Mouse (Mus musculus): ENCODE measurements around the gene Krtap5-1.
"Not testable (repeated sequence)": the region's sequence is repeated elsewhere in the genome, so short reads cannot be mapped to it uniquely, and the experiment has no call there.

Gene Krtap5-1

DNA sequence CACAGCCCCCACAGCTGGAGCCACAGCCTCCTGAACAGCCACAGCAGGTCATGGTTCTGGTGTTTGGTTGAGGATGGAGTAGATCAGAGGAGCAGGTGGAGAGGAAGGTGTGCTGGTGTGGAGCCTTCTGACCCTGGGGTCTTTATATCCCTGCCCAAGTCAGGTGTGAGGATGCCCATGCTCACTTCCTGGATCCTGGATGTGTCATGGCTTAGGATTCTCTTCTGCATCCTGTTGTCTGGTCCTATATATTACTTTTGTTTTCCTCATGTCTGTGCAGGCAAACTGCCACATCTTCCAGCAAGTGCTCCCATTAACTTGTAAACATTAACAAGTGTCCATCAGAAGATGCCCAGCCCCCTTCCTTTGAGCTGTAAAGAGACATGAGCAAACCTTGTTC lies at the start of gene Krtap5-1:
Gene Krtap5-1, minus strand, starts transcription at position 101 of the 400 bp plus-strand sequence.
- not testable (repeated sequence) for DNase-seq (ENCODE audit: low spot score)

DNA sequence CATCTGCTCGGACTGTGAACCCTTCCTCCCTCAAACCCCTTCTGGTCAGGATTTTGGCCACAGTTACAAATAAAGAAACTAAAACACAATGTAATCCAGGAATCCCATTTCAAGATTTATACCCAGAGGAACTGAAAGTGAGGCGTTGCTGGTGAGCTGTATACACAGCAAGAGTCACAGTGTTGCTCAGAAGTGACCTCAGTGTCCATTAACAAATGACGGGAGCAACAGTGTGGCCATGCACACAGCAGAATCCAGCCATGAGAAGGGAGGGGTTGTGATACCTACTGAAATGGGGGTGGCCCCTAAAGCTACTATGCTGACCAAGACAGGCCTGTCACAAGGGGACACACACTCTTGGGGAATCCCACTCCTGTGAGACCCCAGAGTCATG lies 45.3 kb upstream of the Krtap5-1 start:
- no peak for DNase-seq (ENCODE audit: low spot score)

DNA sequence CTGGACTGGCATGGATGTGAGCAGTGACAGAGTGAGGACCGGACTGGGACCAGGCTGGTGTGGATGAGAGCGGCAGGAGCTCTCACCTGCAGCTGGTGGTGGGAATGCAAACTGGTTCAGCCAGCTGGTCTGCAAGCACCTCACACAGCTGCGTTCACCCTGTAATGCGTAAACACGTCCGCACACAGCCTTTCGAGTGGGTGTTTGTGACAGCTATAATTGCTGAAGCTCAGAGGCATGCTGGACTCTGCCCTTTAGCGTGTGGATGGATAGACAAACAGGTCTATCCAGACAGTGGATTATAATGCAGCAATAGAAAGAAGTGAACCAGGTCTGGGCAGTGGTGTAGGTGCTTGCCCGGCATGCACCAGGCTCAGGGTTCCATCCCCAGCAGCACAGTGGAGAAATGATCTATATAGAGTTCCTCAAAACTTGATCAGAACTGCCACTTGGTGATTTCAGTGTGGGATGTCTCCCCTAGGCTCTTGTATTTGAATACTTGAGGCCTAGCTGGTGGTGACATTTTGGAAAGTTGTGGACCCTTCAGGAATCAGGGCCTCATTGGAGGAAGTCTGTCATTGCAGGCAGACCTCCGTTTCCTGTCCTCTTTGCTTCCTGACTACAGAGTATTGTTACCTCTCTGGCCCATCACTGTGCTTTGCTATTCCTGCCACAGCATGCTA lies 44.8 kb upstream of the Krtap5-1 start:
- no peak for DNase-seq (ENCODE audit: low spot score)

DNA sequence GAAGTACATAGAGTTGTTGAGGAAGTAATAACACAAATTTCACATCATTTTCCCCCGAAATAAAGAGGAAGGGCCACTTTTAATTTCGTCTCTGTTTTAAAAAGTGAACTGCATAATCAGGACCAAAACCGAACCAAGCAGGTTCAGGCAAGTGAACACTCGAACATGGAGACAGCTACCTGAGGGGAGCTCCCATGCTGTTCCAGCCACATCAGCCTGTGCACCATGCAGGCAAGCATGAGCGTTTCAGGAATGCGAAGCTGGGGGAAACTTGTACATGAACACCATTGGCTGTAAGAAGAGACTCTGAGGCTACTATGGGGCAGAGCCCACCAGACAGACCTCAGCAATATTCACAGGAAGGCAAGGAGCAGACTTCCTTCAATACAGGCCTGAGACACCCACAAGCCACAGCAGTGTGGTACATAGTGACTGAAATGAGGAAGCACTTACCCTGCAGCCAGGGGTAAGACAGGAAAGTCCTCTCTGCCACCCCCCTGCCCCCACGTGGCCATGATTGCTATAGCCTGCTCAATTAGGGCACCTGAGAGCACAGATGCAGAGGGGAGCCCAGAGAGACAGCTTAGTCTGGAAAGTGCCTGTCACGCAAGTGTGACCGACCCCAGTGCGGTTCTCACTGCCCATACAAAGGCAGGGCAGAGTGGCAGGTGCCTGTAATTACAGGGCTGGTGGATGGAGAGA lies 43.5 kb upstream of the Krtap5-1 start:
- no peak for DNase-seq (ENCODE audit: low spot score)

DNA sequence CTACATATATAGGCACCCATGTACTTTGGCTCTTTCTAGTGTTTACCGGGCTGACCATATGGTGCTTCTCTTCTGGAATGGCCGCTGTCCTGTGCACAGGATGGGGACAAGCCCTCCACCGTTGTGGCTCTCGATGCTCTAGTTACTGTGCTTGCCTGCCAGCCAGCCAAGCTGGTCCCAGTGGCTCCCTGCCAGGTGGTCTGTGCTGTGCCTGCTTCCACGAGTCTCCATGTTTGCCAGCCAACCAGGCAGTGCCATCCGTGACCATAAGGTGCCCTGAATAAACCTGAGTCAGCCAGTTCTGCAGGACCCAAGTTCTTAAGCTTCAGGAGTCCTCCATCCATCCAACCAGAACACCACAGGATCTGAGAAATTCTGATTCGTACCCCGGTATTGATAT lies 38.2 kb upstream of the Krtap5-1 start:
- no peak for DNase-seq (ENCODE audit: low spot score)

DNA sequence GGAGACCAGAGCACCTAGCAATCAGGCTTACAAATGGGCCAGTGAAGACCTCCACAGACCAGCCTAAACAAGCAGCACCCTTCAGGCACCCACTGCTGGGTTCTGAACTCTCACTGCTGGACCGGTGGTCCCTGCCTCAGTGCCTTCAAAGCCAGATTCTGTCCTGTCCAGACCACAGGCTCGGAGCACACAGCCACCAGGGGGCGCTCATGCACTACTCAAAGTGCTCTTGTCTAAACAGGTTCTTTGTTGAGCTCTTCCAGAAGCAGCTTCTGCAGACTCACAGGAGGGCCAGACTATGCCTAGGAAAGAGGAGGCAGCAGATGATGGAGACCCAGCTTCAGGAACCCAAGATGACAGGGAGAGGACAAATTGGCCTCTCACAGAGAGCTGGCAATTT lies 37.3 kb upstream of the Krtap5-1 start:
- DNase-seq (ENCODE audit: low spot score) = peak; percentile 75

DNA sequence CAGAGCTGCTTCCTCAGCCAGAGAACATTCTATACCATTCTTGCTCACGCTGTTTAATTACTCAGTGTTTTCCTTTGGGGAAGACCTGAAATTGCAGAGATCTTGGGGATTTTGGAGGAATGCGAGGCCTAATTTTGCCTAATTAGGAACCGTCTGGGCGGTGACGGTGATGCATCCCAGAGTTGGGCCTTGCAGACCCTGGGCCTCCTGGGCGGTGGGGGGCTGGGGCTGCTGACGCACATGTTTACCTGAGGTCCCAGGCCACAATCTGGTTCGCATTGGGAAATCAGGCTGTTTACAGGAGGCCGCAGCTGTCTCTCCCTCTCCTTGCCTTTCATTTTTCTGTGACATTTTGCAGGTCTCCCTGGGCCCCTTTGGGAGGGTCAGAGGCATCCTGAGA lies 35.8 kb upstream of the Krtap5-1 start:
- not testable (repeated sequence) for DNase-seq (ENCODE audit: low spot score)

DNA sequence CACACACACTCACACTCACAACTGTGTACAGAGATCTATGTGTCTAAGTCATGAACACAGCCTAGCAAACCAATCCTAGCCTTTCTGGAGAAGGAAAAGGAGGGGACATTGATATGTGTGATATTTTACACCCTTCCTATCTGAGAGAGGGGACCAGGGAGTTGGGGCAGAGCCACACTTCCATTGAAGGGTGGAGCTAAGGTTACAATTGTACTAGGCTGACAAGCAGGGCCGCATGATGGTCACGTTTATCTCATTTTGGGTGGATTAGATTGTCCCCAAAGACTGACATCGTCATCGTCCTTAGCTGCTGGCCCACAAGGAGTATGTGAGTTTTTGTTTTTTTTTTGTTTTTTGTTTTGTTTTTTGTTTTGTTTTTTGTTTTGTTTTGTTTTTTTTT lies 34.4 kb upstream of the Krtap5-1 start:
- no peak for DNase-seq (ENCODE audit: low spot score)

DNA sequence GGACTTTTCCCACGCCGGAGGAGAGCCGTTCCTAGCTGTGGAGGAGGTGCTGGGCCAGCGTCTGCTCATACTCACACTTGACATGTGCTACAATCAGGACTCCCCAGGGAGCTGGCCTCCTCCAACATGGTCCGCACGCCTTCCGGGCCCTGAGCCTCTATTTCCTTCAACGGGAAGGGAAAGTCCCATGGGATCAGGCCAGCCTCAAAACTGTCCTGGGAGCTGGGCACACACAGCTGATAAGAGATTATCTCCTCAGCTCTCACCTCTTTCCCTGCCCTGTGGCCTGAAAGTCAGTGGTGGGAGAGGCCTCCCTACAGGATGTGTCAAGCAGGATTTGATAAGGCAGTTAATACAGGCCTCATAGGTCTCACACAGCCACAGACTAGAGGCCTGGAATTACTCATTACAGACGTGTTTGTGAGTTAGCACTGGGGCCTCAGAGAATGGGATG lies 33.4 kb upstream of the Krtap5-1 start:
- DNase-seq (ENCODE audit: low spot score) = no peak

DNA sequence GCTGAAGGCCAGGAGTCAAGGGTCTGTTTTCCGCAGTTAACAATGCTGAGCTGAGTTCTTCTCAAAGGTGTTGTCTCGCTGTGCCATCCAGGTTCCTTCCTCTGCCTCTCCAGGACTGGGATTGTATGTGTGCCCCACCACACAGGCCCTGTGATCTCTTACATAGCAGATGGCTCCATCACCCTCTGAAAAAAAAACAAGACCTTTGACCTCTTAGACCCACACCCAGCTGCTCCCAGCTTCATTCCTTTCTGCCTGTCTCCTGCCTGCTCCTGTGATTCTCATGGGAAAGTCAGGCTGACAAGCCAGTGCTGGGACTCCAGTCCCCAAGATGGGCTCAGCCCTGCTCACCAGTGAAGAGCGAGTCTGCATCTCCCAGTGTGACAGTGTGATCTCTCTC lies 31.6 kb upstream of the Krtap5-1 start:
- no peak for DNase-seq (ENCODE audit: low spot score)

DNA sequence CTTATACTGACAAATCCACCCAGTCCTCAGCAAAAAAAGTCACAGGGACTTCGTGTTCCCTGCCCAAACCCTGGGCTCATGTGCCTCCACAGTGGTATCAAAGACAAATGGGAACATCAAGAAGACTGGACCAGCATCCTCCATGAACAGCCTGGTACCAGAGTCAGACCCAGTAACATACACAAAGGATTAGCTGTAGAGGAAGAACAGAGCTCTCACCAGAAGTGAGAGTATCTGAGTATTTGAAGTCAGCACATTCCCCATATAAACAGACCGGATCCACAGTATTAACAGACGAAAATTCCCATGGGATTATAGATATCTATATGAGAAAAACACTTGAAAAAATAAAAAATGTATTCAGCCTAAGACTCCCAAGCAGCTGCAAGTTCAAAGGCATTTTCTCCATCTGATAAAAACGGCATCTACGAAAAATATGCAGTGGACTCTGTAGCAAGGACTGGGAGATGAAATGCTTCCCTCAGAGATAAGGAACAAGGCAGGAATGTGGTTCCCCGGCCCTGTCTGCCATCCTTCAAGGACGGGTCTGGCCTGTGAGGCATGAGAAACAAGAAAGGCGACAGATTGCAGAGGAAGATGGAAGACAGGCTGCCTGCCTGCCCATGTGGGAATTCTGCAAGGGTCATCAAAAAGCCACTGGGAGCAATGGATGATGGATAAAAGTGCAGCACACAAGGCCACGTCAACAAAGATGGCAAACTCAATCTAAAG lies 30.0 kb upstream of the Krtap5-1 start:
- no peak for DNase-seq (ENCODE audit: low spot score)

DNA sequence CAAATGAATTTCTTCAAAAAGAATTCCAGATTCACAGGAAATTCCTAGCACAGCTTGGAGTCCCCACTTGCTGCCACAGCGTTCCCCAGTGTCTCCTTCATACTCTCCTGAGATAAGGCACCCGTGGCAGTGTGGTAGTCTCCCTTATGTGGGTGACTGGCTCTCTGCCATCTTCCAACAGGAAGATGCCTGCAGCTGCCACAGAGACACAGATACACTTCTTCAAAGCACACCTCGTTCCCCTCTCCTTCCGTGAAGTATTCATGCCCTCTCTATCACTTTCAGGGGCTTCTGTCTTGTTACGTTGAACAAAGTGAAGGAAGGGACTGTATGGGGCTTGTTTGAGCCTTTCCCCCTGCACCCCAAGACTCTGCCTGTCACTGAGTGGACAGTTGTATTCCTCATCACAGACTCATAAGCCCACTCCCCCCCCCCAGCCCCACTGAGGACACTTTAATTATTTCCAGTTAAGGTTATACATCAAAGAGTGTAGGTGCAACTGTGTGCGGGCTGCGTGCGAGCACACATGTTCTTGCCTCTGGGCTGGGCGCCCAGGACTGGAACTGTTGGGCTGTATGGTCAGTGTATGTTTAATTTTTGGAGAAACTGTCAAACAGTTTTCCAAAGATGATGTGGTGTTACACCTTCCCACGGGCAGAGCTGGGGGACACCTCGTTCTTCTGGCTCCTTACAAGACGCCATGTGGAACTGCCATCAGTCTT lies 26.6 kb upstream of the Krtap5-1 start:
- DNase-seq (ENCODE audit: low spot score) = no peak

DNA sequence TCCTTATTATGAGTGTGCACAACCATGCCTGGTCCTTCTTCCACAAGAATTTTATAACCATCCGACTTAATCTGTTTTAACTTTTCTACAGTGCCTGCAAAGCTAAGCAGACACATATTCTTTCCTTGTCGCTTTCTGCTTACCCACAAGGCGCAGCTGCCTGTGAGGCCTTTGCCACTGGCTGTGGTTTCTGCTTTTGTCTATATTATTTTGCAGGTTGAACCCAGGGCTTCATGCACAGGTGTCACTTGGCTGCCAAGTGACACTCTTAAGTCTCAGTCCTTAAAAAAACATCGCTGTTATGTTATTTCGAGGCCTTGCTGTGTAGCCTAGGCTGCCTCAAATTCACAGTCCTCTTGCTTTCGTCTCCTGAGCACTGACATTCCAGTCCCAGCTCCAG lies 25.7 kb upstream of the Krtap5-1 start:
- no peak for DNase-seq (ENCODE audit: low spot score)

DNA sequence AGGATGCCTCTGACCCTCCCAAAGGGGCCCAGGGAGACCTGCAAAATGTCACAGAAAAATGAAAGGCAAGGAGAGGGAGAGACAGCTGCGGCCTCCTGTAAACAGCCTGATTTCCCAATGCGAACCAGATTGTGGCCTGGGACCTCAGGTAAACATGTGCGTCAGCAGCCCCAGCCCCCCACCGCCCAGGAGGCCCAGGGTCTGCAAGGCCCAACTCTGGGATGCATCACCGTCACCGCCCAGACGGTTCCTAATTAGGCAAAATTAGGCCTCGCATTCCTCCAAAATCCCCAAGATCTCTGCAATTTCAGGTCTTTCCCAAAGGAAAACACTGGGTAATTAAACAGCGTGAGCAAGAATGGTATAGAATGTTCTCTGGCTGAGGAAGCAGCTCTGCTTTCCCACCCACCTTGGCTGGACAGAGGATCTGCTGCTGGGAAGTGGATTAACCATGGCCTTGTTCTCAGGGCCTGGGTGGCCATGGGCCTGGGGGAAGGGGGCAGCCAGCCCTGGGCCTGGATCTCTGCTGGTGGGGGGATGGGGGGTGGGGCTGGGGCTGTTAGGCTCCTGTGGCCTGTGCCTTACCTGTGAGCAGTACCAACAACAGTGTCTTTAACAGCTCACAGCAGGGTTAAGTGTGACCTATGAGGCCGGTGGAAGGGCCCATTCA lies 24.9 kb upstream of the Krtap5-1 start:
- not testable (repeated sequence) for DNase-seq (ENCODE audit: low spot score)

DNA sequence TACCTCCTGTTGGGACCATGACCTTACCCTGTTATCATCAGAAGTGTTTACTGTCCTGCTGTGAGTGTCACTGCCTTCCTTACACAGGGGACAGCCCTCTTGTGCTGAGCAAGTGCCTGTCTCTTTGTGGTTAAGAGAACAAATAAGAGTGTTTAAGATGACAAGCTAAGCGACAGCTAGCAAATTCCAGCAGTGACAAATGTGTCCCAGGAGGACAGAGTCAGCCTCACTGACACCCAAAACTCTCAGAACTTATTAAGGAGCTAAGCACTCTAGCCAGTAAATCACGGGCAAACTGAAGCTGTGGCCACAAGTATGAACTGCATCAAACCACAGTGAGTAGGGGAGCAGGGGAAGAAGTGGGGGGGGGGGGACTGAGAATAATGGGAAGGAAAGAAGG lies 24.0 kb upstream of the Krtap5-1 start:
- no peak for DNase-seq (ENCODE audit: low spot score)

DNA sequence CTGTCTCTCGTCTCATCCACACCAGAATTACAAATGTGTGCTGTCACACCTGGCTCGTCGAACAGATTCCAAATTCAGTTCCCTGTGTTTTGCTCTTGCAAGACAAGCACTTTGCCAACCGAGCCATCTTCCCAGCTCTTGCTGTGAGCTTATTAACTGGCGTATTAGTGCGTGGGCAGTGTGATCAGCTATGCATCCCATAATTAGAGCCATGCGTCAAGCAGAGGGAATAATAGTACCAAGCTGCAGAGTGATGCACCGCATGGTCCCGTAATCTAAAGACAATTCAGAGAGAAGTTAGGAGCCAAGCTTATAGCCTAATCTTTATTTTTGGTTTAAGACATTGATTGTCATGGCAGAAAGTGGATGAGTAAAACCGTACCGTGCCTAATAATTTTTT lies 22.2 kb upstream of the Krtap5-1 start:
- DNase-seq (ENCODE audit: low spot score) = no peak

DNA sequence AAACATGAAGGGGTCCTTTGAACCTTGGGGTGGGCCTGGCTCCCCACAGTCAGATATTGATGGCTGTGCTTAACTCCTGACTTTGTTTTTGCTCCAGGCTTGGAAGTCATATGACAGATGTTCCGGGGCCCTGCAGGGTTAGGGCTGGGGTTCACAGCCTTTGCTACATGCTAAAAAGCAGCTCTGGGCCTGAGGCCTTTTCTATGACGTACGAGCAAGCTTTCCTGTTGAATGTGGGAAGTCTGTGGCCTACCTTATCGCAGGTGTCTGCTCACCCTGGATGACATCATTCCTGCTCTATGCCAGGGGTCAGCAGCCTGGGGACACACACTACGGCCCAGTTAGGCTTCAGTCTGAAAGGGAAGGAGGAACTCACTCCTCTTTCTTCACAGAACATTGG lies 20.3 kb upstream of the Krtap5-1 start:
- DNase-seq (ENCODE audit: low spot score) = no peak

DNA sequence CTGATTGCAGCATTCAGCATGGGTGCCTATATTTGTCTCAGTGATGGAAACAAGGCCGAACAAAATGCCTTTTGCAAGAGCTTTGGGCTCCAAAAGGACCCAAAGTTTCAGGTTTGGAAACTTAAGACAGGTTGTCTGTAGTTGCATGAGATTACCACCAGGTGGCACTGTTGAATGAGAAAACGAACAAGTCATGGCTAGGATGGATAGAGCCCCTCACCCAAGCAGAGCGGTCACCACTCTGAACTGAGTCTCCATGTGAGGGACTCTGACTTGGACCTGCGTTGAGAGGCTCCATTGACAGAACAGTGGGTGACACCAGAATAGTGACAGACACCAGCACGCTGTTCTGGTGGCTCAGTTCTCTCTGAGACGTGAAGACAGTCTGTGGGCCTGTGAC lies 19.6 kb upstream of the Krtap5-1 start:
- no peak for DNase-seq (ENCODE audit: low spot score)

DNA sequence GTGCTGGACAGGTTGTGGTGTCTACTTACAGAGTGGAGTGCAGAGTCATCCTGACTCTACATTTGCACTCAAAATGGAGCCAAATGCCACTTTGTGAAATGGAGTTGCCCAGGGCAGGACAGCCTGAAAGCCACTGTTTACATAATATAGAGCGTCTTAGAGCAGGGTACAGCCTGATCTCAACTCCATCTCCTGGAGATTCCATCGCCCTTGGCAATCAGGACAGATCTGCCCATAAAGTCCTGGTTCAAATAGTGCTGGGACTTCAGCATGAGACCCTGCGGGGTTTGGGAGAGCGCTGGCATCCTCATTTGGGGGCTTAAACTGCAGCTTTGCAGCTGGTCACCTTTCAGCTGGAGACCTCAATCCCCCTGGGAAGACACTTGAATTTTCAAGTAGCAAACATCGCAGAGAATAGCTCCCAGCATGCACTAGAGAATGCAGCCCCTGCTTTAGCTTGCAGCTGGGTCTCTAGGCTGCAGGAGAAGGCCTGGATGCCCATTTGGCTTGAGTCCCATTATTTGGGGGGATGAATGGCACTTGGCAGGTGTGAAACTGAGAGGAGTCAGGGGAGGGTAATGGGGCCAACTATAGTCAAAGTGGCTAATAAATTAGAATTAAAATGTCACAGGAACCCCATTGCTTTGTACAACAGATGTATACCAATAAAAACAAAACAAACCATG lies 17.8 kb upstream of the Krtap5-1 start:
- DNase-seq (ENCODE audit: low spot score) = no peak

DNA sequence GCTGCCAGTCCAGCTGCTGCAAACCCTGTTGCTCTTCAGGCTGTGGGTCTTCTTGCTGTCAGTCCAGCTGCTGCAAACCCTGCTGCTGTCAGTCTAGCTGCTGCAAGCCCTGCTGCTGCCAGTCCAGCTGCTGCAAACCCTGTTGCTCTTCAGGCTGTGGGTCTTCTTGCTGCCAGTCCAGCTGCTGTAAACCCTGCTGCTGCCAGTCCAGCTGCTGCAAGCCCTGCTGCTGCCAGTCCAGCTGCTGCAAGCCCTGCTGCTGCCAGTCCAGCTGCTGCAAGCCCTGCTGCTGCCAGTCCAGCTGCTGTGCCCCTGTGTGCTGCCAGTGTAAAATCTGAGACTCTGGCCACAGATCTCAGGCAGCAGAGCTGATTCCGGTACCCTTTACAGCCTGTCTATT lies 7.0 kb upstream of the Krtap5-1 start:
- DNase-seq (ENCODE audit: low spot score) = not testable (repeated sequence)

DNA sequence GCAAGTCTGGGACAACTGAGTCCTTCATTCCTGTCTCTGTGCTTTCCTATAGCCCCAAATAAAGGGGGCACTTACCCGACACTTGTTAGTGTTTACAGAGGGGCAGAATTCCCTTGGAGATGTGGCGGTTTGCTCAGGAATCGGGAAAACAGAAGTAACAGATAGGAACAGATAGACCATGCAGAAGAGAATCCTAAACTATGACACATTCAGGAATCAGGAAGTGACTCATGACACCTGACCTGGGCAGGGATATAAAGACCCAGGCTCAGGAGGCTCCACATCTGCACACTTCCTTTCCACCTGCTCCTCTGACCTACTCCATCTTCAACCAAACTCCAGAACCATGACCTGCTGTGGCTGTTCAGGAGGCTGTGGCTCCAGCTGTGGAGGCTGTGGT lies 6.3 kb upstream of the Krtap5-1 start, which contains the start of gene Krtap5-4:
Gene Krtap5-4, plus strand, starts transcription at position 301 of the 400 bp plus-strand sequence.
- no peak for DNase-seq (ENCODE audit: low spot score)

Data from left cerebral cortex, adult 11 months (tissue).